Mouse (Mus musculus): Measurements from ENCODE around the gene Amph. TPM values are rescaled to one million over a fixed set of nuclear protein-coding genes. Genes with fewer than 3 reads are reported as not detected.
"Not testable (repeated sequence)": the region's sequence is repeated elsewhere in the genome, so short reads cannot be mapped to it uniquely, and the experiment has no call there.

The Amph gene
- polyA plus RNA-seq, 1 experiment from 2014 or later = 1.3 TPM

DNA sequence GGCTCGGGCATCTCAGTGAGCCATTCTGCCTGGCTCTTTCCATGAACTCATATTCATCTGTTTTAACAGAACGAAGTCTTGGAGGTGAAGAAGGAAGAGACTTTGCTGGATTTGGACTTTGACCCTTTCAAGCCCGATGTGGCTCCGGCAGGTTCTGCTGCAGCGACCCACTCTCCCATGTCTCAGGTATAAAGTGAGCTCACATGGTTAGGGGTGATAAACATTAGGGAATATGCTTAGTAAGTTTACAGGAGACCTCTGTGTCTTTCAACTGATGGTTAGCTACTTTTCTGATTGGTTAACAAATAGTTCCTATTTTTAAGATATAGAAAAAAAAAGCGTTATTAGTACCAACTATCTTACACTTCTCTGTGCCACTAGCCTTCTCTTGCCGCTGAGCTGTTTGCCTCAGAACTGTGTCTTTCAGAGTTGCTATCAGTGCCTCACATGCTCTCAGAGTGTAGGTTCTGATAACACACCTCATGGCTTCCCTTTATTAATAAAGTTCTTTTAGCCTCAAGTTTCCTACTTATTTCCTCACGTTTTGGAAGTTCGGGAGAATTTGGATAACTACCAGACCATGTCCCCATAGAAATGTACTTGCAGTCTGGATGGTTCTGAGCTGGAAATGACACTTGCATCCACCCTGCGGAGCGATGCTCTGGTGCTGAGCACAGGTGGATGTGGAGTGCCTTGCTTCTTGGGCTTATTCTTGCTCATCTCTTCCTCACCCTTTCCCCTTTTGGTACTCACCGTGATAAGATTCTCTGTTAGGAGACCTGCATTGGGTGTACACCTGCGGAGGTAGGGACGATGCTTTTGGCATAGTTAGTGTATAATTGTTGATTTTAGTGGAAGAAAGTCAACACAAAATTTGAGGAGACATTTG lies 165.3 kb downstream of the Amph start:
- WGBS = 87% methylated on average over 14 of the region's 14 CpGs
- H3K9ac ChIP-seq = no peak overlapping the region
- ATAC-seq (ENCODE audit: insufficient read depth) (no peak), DNase-seq (no peak)
- no peak overlapping the region for H3K4me3 ChIP-seq (ENCODE audit: low read depth, low read length)
- H3K36me3 ChIP-seq (ENCODE audit: insufficient read depth) = no peaks in the 10 kb centered on the region
- no peaks in the 10 kb centered on the region for H3K9me3 ChIP-seq (ENCODE audit: low read depth, low read length)
- H3K27ac ChIP-seq (ENCODE audit: low read depth) = no peak overlapping the region
- TF ChIP-seq CTCF (IDR thresholded peaks at IDR 0.05; ENCODE audit: low read depth) = no peak
- no peaks in the 10 kb centered on the region for H3K4me1 ChIP-seq (ENCODE audit: insufficient read depth)
- no peak overlapping the region for H3K4me2 ChIP-seq
- H3K27me3 ChIP-seq (ENCODE audit: insufficient read depth, low read length) = no peaks in the 10 kb centered on the region

DNA sequence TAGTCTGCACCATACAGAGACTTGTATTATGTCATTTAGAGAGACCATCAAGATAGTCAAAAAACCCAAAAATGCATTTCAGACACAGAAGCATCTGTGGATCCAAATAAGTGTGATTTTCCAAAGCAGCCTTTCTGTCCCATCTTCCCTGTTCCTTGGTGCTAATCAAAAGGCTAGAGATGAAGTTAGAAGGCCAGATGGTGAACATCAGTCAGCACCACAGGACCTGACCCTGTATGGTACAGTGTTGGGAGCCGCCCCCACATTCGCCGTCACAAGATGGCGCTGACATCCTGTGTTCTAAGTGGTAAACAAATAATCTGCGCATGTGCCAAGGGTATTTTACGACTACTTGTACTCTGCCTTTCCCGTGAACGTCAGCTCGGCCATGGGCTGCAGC lies 166.8 kb downstream of the Amph start:
- not testable (repeated sequence) for H3K4me2 ChIP-seq; H3K36me3 ChIP-seq (ENCODE audit: insufficient read depth); H3K4me1 ChIP-seq (ENCODE audit: insufficient read depth); H3K4me3 ChIP-seq (ENCODE audit: low read depth, low read length); H3K9ac ChIP-seq; H3K27ac ChIP-seq (ENCODE audit: low read depth); H3K27me3 ChIP-seq (ENCODE audit: insufficient read depth, low read length); H3K9me3 ChIP-seq (ENCODE audit: low read depth, low read length)
- peak; percentile 55 for DNase-seq
- 67% methylated on average over 4 of the region's 9 CpGs for WGBS
- peak; percentile 83; the same call in 1 of the 2 replicates for ATAC-seq (ENCODE audit: insufficient read depth)

DNA sequence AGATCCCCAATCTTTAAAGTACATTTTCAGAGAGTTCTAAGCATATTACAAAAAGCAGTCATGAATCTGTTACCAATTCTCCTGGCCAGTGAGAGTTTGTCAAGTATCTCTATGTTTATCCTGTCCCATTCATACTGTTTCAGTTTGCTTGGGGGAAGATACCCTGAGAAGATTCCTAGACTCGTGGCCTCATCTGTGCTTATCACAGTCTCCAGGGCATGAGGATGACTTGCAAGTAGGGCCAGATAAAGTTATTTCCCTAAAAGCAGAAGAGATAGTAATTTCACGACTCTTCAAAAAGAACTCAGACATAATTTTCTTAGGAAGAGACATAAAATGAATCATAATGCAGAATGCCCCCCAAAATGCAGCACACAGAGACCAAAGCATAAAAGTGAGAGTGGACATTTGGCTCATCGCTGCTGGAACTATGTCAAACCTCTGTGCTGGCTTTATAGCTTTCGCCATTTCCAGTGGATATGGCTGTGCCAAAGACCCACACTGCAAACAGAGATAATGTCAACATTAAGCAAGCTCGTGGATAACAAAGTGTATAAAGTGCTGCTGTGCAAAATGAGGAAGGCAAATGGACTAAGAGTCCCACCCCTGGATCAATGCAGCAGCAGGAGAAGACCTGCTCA lies 179.0 kb downstream of the Amph start:
- no peaks in the 10 kb centered on the region for H3K27me3 ChIP-seq (ENCODE audit: insufficient read depth, low read length)
- ATAC-seq (ENCODE audit: insufficient read depth) = no peak; the same call in 1 of the 2 replicates

DNA sequence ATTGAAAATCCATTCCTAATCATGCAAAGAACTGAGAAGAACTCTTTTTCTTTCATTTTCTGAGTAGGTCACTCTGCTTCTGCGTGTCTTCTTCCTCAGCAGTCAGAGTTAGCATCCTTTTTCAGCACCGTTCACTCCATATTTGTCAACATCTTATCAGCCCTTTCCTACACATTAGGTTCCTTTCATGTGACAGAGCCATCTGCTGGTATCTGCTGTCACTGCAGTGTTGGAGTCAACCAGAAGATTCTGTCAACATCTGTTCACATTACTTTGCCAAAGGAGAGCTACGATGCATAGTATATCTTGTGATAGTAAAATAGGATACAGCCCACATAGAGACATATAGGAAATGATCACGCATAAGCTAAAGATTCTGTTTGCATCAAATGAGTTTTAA lies 185.8 kb downstream of the Amph start:
- DNase-seq (peak; percentile 74), ATAC-seq (ENCODE audit: insufficient read depth) (no peak)
- Histone ChIP-seq H3K9me3 (ENCODE audit: low read depth, low read length) (no peaks in the 10 kb centered on the region), H3K4me2 (no peak overlapping the region), H3K4me1 (ENCODE audit: insufficient read depth) (no peaks in the 10 kb centered on the region), H3K27ac (ENCODE audit: low read depth) (no peak overlapping the region), H3K36me3 (ENCODE audit: insufficient read depth) (no peaks in the 10 kb centered on the region), H3K27me3 (ENCODE audit: insufficient read depth, low read length) (no peaks in the 10 kb centered on the region), H3K4me3 (ENCODE audit: low read depth, low read length) (no peak overlapping the region), H3K9ac (no peak overlapping the region)
- peak; percentile 71 for TF ChIP-seq CTCF (IDR thresholded peaks at IDR 0.05; ENCODE audit: low read depth)
- 27% methylated on average over 4 of the region's 4 CpGs for WGBS

More for the DNA sequence above, 179.0 kb downstream of the Amph start:
- no peak overlapping the region for H3K4me3 ChIP-seq (ENCODE audit: low read depth, low read length)
- no peak overlapping the region for H3K9ac ChIP-seq
- 51% methylated on average over 5 of the region's 5 CpGs for WGBS
- H3K4me2 ChIP-seq = no peak overlapping the region
- H3K36me3 ChIP-seq (ENCODE audit: insufficient read depth) = no peaks in the 10 kb centered on the region
- no peaks in the 10 kb centered on the region for H3K4me1 ChIP-seq (ENCODE audit: insufficient read depth)
- no peak for DNase-seq
- H3K27ac ChIP-seq (ENCODE audit: low read depth) = no peak overlapping the region
- H3K9me3 ChIP-seq (ENCODE audit: low read depth, low read length) = no peaks in the 10 kb centered on the region
- no peak for TF ChIP-seq CTCF (IDR thresholded peaks at IDR 0.05; ENCODE audit: low read depth)

DNA sequence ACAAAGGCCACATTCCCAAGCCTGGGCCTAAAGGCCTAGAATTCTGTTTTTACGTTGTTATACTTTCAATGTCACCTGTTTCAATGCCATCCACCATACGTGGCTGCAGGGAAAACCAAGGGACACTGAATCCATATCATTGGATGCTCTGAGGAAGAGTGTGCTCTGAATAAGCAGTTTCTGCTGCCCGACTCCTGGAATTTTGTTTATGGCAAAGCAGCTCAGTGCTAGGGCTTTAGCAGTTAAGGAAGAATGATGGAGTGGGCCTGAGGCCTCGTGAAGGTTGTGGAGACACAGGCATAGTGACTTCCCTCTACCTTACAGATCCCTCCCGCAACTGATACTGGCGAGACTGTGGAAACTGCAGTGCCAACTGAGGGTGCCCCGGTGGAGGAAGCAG lies 189.2 kb downstream of the Amph start:
- no peaks in the 10 kb centered on the region for H3K27me3 ChIP-seq (ENCODE audit: insufficient read depth, low read length)
- H3K9ac ChIP-seq = no peak overlapping the region
- 63% methylated on average over 7 of the region's 7 CpGs for WGBS
- no peak overlapping the region for H3K4me3 ChIP-seq (ENCODE audit: low read depth, low read length)
- H3K9me3 ChIP-seq (ENCODE audit: low read depth, low read length) = no peaks in the 10 kb centered on the region
- TF ChIP-seq CTCF (IDR thresholded peaks at IDR 0.05; ENCODE audit: low read depth) = no peak
- H3K4me1 ChIP-seq (ENCODE audit: insufficient read depth) = no peaks in the 10 kb centered on the region
- H3K4me2 ChIP-seq = no peak overlapping the region
- H3K36me3 ChIP-seq (ENCODE audit: insufficient read depth) = no peaks in the 10 kb centered on the region
- DNase-seq = no peak
- ATAC-seq (ENCODE audit: insufficient read depth) = no peak
- no peak overlapping the region for H3K27ac ChIP-seq (ENCODE audit: low read depth)

DNA sequence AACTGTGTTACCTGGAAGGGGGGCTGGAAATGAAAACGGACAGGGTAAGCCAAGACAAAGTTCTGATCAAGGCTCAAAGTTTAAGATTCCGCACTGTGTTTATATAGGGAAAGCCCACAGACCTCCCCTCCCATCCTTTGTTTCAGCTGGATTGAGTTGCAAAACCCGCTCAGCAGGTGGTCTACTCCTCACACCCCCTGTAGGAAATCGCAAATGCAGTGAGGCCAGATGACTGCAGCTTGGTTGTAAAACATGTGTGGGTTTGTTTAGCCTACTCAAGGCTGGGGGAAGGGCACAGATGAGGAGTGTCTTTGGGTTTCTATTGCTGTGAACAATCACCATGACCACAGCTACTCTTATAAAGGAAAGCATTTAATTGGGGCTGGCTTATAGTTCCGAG lies 189.9 kb downstream of the Amph start:
- WGBS = 30% methylated on average over 5 of the region's 5 CpGs
- no peaks in the 10 kb centered on the region for H3K4me1 ChIP-seq (ENCODE audit: insufficient read depth)
- no peak overlapping the region for H3K4me3 ChIP-seq (ENCODE audit: low read depth, low read length)
- no peak overlapping the region for H3K9ac ChIP-seq
- H3K27me3 ChIP-seq (ENCODE audit: insufficient read depth, low read length) = no peaks in the 10 kb centered on the region
- no peaks in the 10 kb centered on the region for H3K9me3 ChIP-seq (ENCODE audit: low read depth, low read length)
- TF ChIP-seq CTCF (IDR thresholded peaks at IDR 0.05; ENCODE audit: low read depth) = no peak
- DNase-seq (no peak), ATAC-seq (ENCODE audit: insufficient read depth) (no peak; the same call in 1 of the 2 replicates)
- no peak overlapping the region for H3K27ac ChIP-seq (ENCODE audit: low read depth)
- H3K36me3 ChIP-seq (ENCODE audit: insufficient read depth) = no peaks in the 10 kb centered on the region
- H3K4me2 ChIP-seq = no peak overlapping the region

DNA sequence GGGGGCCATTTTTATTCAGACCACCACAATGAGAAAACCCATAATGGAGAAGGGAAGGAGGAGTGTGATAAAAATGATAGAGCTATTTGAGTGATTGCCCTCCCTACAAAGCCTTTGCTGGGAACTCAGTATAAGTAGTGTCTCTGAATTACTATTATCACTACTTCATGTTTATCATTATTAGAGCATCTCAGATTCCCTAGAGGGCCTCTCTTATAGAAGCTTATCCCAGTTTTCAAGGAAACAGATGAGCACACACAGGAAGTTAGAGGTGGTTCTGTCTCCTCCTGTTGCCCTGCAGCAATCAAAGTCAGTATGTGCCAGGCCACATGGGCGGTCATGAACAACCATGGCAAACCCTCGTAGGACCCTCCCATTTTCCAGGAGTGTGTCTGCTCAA lies 190.5 kb downstream of the Amph start:
- no peak for ATAC-seq (ENCODE audit: insufficient read depth)
- no peak overlapping the region for H3K4me2 ChIP-seq
- H3K9me3 ChIP-seq (ENCODE audit: low read depth, low read length) = no peaks in the 10 kb centered on the region
- H3K9ac ChIP-seq = no peak overlapping the region
- H3K4me3 ChIP-seq (ENCODE audit: low read depth, low read length) = no peak overlapping the region
- no peaks in the 10 kb centered on the region for H3K36me3 ChIP-seq (ENCODE audit: insufficient read depth)
- H3K27me3 ChIP-seq (ENCODE audit: insufficient read depth, low read length) = no peaks in the 10 kb centered on the region
- no peak overlapping the region for H3K27ac ChIP-seq (ENCODE audit: low read depth)
- TF ChIP-seq CTCF (IDR thresholded peaks at IDR 0.05; ENCODE audit: low read depth) = no peak
- DNase-seq = no peak
- 87% methylated on average over 2 of the region's 2 CpGs for WGBS
- H3K4me1 ChIP-seq (ENCODE audit: insufficient read depth) = no peaks in the 10 kb centered on the region
